Mouse (Mus musculus) activated CD4-positive, CD25-positive, alpha-beta regulatory T cell, adult 4 months (primary cell): ENCODE results near the gene Tpx2. TPM values are rescaled to one million over a fixed set of nuclear protein-coding genes. Genes with fewer than 3 reads are reported as not detected.

Source experiments
- ATAC-seq: one replicate; pipeline ENCODE4 v1.8.0; 2017
- polyA plus RNA-seq, 2 experiments: library from polyadenylated mRNA; unstranded; fragments of 100-300 nt; shearing (Covaris generic); gene quantifications; one replicate each; pipeline ENCODE4 v1.2.1; 2017

Gene Tpx2
- polyA plus RNA-seq, 2 experiments from 2014 or later, result 21.3 to 23.3 TPM

DNA sequence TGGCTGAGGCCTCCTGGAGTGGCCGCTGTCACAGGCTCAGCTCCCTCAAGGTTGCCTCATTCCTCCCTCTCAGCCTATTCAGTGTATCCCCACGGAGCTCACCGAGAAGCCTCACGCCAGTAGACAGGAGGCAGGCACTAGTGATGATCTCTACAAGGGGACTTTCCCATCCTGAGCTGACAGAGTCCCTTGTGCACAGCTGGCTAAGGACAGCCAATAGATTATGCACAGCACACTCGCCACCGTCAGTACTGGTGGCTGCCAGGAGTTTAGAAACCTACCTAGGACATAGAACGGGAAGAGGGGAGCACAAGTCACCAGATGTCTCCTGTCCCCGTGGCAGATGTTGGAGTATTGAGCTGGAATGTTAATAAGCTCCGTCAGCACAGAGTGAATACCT is 69.9 kb downstream of the Tpx2 start:
- ATAC-seq, result no peak

DNA sequence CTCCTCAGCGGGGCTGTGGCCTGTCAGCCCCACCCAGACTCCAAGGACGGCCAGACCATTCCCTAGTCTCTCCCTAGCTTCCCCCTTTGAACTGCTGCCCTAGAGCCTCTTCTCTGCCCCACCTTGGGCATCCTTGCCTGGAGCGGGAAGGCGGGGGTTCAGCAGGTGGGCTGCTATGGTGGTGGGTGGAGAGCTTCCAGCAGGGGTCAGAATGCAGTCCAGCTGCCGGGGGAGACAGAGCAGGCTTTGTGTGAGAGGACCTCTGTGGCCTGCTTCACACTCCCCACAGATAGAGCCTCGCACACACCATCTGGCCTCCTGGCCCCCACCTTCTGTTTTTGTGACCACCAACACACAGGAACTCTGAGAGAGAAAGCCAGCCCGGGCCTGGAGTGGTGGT is 74.6 kb downstream of the Tpx2 start:
- ATAC-seq, result no peak

DNA sequence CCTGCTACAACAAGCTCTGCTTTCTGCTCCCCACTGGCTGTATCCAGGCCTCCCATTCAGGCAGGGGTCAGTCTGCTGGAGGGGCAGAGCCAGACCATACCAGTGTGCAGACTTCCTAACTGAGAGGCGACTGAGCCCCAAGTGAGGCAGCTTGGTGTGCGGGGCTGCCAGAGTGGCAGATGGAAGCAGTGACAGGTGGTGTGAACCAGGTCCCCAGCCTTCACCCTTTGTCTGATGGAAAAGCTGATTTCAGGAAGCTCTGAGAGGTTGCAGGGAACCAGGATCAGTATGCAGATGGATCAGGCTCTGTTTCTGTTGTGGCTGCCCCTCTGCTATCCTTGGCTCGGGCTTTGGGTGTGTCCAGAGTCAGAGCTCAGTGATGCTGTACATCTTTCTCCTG is 75.9 kb downstream of the Tpx2 start:
- no peak for ATAC-seq

DNA sequence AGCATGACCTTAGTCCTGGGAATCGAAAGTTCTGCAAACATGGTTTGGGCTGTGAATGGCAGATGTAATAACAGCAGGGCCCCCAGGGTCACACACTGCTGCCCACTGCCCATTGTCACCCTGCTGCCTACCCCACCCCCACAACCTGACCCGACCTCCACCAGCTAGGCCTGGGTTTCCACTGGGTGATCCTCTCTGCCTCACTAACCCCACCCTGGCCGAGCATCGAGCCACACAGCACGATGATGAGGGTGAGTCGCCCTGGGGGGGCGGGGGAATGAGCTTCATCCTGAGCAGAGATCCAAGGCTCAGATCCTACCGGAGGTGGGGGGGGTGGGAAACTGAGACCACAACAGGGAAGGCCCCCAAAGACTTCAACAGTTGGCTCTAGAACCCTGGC is 76.4 kb downstream of the Tpx2 start:
- ATAC-seq, result no peak

DNA sequence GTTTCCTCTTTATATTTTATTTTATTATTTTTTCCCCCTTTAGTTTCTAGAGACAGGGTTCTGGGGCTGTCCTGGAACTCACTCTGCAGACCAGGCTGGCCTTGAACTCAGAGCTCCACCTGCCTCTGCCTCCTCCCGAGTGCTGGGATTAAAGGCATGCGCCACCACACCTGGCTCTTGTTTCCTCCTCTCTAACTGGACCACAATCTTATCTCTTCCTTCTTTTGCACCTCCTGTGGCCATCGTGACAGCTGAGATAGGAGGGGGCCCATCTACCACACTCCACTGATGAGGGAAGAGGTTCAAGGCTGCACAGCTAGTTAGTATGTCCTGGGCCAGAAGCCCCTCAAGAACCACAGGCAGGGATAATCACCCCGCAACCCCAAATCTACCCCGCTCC is 76.8 kb downstream of the Tpx2 start:
- ATAC-seq, result no peak

DNA sequence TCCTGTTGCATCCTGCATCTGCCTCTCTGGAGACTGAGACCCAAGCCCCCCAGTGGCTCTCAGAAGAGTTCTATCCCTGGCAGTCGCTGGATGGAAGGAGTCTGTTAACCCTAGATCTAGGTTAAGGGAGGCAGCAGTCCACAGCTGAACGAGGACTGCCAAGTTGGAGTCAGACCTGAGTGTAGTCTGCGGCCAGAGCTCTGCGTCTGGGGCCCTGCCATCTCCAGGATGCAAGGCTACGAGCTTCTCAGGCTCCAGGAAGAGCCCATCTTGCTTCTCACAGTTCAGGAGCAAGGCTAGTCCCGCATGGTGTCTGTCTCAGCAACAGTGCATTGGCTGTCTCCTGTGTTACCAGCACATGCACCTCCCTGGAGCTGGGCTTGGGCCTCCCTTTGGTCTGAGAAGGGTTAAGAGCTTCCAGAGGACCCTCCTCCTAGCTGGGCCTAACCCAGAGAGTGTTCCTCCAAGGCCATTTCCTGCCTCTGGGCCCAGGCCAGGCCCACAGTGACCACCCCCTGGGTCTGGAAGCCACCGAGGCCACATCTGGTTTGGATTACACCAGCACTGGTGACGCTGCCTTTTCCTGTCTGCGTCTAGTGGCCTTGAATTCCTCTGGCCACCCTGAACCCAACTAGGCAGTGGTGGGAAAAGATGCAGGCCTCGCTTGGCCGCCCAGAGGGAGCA is 77.6 kb downstream of the Tpx2 start:
- ATAC-seq, result no peak

DNA sequence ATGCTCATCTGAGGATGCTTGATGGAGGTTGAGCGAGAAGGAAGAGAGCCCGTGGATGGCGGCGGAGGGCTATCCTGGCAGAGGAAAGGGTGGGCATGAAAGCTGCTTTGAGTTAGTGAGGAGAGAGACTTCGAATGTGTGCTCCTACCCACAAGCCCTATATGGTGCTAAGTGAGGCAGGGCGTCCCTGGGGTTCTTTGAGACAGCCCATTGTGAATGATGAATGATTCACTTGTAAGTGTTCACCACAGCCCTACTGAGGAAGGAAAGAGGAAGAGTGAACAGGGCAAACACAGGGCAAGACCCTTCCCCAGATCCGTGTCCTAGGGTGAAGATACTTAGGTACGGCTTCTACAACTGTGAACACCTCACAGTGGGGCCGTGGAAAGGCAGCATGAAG is 79.1 kb downstream of the Tpx2 start:
- no peak for ATAC-seq

DNA sequence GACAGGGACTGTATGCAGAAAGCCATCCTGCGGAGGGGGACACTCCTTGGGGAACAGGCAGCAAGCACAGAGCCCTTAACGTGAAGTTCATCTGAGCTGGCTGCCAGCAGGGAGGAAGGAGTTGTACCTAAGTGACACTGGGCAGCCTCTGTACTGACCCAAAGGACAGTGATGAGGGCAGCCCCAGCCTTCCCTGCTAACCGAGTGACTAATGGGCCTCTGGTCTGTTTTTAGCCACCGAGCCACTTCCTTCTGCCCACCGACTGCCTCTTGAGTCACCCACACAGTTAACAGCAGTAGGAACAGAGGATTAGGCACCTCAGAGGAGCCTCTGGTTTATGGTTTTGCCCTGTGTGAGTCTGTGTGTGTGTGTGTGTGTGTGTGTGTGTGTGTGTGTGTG is 79.6 kb downstream of the Tpx2 start:
- no peak for ATAC-seq

DNA sequence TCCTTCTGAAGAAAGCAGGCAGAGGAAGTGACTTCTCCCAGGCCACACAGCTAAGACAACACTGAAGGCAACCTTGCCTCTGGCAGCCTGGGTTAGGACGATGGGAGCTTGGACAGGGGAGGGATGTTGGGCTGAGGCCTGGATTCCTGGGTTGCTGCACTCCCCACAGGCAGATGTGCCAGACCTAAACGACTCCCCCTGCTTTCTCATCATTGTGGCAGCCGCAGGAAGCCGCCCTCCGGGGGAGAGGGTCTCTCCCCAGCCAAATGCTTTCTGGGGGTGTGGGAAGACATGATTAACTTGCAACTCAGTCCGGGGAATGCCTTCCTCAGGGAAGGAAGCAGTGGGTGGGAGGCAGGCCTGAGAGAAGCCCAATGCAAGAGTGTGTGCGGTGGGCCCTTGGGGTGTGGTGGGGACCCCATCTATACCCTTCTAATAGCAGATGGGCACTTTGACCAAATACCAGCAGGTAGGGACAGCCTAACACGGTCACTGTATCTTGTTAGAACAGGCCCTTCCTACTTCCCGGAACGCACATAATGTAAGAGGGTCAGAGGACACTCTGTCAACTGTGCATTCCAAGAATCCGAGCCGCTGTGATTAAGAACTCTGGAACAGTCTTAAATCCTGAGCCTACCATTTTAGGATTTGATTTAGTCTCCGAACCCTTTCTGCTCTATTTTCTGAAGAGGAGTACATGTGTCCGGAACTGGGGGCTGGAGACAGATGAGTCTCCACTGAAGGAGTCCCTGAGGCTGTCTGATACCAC is 80.6 kb downstream of the Tpx2 start:
- ATAC-seq, result no peak

DNA sequence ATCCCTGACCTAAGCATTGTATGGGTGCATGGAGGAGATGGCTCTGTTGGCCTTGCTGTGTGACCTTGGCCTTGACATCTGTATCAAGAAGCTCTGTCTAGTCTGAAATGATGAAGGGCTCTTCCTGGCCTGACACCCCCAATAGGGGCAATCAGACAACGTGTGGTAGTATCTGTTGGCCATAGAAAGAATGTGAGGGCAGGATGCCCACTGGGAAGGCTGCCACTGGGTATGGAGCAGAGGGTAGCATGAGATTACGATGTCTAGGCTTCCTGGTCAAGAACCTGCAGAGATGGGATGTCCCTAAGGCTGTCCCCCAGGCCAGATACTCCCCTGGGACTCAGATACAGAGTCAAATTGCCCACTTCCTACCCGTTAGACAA is 81.2 kb downstream of the Tpx2 start:
- ATAC-seq, result no peak

DNA sequence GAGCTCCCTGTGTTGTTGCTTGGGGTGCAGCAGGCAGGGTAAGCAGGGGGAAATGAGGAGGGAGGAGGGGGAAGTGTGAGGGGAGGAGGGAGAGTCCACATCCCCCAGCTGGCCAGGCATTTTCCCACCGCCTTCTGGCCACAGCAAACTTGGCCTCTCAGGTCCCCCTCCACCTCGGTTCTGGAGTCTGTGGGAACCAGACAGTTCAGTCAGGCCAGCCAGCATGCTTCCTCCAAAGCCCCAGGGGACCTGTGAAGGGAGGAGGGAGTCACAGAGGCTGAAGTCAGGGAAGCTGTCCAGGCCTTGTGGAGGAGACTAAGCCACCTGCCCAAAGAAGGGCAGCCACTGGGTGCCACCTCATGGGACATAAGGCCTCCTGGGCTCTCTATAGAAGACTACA is 82.5 kb downstream of the Tpx2 start:
- no peak for ATAC-seq

DNA sequence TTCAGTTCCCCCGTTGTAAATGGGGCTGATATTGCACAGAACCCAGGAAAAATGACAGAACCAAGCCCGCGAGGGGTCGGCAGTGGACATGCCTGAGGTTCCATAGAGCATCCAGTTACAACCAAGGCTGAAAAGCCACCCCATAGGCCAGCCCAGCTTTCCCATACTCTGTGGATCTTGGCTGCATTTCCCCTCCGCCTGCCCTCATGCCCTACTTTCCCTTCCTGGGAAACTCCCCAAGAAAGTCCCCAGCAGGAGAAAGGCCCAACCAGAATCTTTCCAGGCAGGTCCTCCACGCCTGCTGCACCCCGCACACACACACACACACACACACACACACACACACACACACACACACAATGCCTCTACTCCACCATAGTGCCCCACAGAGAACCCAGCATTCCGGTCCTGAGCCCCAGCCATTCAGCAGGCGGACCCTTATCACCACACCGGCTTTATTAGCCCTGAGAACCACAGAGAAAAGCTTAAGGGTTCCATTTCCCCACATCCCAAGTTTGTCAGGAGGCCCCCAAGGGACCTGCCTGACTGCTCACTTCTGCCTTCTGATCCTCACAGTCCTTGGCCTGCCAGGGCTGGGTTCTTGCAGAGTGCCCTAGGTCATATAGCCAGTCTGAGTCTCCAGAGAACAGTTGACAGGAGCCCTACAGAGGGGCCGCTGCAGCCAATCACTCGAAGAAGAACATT is 83.8 kb downstream of the Tpx2 start:
- ATAC-seq, result no peak

DNA sequence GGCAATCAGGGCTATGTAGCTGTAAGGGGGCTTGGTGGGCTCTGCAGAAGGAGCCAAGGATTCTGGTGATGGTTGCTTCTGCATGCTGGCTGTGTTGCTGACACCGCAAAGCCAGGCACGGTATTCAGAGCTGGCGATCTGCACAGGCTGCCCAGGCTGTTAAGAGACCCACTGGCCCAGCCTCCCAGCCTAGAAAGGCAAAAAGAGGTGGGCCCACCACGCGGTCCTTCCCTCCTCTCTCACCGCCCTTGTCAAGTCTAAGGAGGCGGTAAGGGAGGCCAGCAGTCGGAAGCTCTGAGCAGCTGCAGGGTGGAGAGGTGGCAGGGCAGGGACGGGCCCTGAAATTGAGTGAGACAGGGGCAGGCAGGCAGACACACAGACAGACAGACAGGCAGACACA is 85.3 kb downstream of the Tpx2 start, which contains the start of gene Foxs1:
Gene Foxs1 (minus strand): TSS at position 161 of the 400 bp plus-strand sequence.
- no peak for ATAC-seq

DNA sequence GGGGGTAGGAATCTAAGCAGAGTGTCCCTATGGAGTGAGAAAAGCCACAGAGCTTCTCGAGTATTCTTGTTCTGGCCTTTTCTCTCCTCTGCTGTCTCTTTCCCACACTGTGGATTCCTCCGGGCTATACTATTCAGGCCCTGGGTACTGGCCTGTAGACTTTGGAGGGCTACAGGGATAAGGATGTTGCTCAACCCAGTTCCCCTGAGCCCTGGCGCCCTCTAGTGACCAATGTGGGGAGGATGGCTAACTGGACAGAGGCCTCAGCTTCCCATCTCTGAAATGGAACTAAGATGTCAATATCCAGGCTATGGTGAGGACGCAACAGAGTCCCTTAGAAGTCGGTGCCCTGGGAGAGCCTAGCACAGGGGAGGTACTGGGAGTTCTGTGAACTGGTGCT is 85.8 kb downstream of the Tpx2 start:
- no peak for ATAC-seq

DNA sequence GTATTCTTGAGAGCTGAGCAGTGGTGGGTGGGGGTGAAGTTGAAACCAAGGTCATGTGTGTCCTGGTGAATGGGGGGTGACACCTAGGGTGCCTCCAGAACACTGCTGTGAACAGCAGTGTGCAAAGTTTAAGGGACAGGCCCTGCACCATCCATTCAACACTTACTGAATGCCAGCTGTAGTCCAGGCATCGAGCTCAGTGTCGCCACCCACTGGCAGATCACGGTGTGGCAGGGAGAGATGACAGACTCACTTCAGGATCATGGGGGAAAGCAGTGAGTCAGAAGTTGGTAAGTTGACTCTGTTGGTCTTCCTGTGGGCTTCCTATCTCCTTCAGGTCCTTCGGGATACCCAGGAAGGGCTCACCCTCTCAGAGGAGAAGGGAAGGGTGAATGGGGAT is 92.1 kb downstream of the Tpx2 start:
- ATAC-seq, result no peak

DNA sequence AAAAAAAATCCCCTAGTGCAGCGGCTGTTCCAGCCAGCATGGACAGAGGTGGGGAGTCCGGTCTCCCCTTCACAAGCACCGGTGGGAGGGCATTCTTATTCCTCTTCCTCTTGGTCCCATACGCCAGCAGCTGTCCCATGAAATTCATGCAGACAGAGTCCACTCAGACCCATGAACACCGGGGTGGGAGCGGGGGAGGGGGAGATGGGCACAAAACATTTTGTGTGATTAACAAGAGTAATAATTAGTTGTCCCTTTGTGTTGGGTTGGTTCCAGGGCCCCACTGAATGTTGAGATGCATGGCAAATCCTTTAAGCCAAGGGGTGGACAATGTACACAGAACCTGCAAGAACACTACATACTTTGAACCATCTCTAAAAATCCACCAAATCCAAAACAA is 93.3 kb downstream of the Tpx2 start:
- no peak for ATAC-seq

DNA sequence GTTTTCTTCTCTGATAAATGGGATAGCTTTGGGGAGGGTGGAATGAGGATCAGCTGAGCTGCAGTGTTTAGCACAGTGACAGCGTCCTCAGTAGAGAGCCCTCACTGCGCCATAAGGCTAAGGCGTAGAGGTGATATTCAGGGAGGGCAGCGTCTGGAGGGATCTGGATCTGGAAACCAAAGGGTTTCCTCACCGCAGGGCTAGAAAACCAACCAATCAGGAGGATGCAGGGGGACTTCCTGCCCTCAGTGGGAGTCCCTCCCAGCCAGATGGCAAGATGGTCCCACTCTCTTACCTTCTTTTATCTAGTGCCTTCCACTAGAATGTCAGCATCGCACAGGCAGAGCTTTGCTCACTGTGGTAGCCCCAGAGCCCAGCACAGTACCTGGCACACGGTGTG is 94.0 kb downstream of the Tpx2 start:
- ATAC-seq, result no peak

DNA sequence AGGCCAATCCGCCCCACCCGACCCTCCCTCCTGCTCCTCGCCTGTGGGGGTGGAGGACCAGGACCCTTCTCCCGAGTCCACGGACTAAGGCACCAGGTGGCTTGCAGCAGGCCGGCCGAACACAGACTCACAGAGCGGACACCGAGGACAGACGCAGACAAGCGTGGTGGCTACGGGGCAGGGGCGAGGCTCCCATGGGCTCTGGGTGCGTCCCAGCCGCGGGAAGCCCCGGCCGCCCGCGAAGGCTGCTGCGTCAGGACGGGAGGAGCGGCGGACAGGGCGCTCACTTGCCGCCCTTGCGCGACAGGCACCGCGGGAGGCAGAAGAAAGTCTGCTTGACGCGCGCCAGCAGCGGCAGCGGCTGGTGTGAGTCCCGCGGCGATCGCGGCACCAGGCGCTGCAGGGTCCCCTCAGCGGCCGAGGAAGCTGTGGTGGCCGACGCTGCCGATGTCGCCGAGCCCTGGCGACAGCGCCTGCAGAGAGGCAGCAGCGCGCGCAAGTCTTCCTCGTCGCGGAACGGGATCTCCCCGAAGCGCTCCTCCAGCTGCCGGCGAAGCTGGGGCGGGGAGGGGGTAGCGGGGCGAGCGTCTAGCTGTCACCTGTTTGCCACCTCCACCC is 95.2 kb downstream of the Tpx2 start:
- ATAC-seq, result no peak

DNA sequence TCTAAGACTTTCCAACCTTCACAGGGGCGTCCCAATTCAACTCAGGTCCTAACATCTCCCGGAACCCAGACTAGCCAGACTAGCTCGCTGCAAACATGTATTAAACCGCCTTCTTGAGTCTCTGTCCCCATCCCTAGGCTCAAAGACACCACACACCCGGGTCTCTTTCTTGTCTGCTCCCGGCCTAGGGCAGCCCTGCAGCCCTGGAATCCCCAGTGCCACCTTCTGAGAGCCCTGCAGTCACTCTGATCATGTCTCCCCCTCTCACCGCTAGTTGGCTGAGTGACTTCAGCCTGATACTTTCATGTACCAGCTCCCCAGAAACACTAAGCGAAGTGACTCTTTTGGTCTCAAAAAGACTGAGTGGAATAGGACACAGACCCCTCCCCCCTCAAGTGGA is 95.8 kb downstream of the Tpx2 start:
- no peak for ATAC-seq

DNA sequence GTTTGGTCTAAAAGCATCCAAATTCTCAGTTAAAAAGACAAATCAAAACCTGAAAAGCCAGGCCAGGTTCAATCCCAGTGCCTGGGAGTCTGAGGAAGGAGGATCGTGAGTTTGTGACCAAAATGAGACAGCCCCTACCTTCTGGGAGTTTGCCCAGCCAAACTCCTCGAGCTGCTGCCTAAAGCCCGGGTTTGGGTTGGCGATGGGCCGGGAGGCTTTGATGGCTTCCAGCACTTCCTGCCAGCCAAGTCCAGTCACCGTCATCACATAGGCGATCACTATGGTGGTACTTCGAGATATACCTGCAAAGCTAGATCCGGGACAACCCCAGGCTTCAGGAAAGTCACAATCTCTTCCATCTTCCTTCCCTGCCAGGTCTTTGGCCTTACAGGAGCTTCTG is 96.2 kb downstream of the Tpx2 start:
- ATAC-seq, result no peak
